Mouse (Mus musculus) heart, postnatal 0 days (tissue): ENCODE measurements around the gene Acbd3. TPM values are rescaled to one million over a fixed set of nuclear protein-coding genes. Genes with fewer than 3 reads are reported as not detected.

Experiments used
- ATAC-seq: fragments of 200-750 bp; cut with Nextera tagmentation; 2 replicates; pipeline ENCODE4 v1.8.0; 2017; ENCODE audit warnings: low read depth, moderate number of reproducible peaks, moderate library complexity; ENCODE audit not compliant: insufficient read depth
- DNase-seq: peaks from one replicate; pipeline ENCODE4 v3.0.0-alpha.2; 2016; ENCODE audit warnings: low spot score
- H3K27ac ChIP-seq: fragments of 300-500 bp; sonication (generic); 2 replicates; pipeline ENCODE4 v1.5.1; 2014; ENCODE audit warnings: low read depth, mild to moderate bottlenecking
- H3K27me3 ChIP-seq: fragments of 300-500 bp; sonication (generic); 2 replicates; pipeline ENCODE4 v1.6.1; 2014; ENCODE audit warnings: low read length, mixed read lengths; ENCODE audit not compliant: control insufficient read depth, insufficient read depth
- H3K36me3 ChIP-seq: fragments of 300-500 bp; sonication (generic); replicated peaks from 2 replicates; pipeline ENCODE4 v1.6.1; 2014; ENCODE audit warnings: low read length, mixed read lengths; ENCODE audit not compliant: control insufficient read depth, insufficient read depth
- H3K4me1 ChIP-seq: fragments of 300-500 bp; sonication (generic); 2 replicates; pipeline ENCODE4 v1.6.1; 2014; ENCODE audit warnings: antibody characterized with exemption; ENCODE audit not compliant: control insufficient read depth, insufficient read depth
- H3K4me2 ChIP-seq: fragments of 300-500 bp; sonication (generic); 2 replicates; pipeline ENCODE4 v1.6.1; 2014; ENCODE audit warnings: low read depth, mild to moderate bottlenecking, low read length, moderate library complexity
- H3K4me3 ChIP-seq: fragments of 300-500 bp; sonication (generic); 2 replicates; pipeline ENCODE4 v1.5.1; 2014; ENCODE audit warnings: low read depth, low read length
- H3K9ac ChIP-seq: fragments of 300-500 bp; sonication (generic); replicated peaks from 2 replicates; pipeline ENCODE4 v1.6.1; 2014; ENCODE audit warnings: low read depth, low read length, mixed read lengths
- H3K9me3 ChIP-seq: fragments of 300-500 bp; sonication (generic); replicated peaks from 2 replicates; pipeline ENCODE4 v1.6.1; 2016; ENCODE audit warnings: low read length; ENCODE audit not compliant: control insufficient read depth
- CTCF ChIP-seq: IDR thresholded peaks from 2 replicates; pipeline ENCODE4 v1.5.1; 2016; ENCODE audit warnings: antibody characterized with exemption, control low read depth, low read depth
- EP300 ChIP-seq: IDR thresholded peaks from 2 replicates; pipeline ENCODE4 v1.6.1; 2016; ENCODE audit warnings: antibody characterized with exemption, low read depth
- WGBS: fragments of 180-500 bp; shearing (Covaris S2); extraction: QIAGEN DNeasy Blood & Tissue Kit; methylation state at CpG from one replicate; pipeline ENCODE4 v1.1.7; 2014; 5-methylcytosine and 5-hydroxymethylcytosine counted together
- polyA plus RNA-seq: library from polyadenylated mRNA; unstranded; fragments of >200 nt; fragmentation: Nextera tagmentation; extraction: Ambion mirVana; gene quantifications from 2 replicates; pipeline ENCODE4 v1.2.1, GENCODE M21; 2015
- total RNA-seq: library from RNA; depleted of rRNA; stranded (reverse); fragments of >200 nt; gene quantifications from 2 replicates; pipeline ENCODE4 v1.2.3, GENCODE M21; 2014; ENCODE audit warnings: low replicate concordance; rRNA removed

Acbd3 gene
- total RNA-seq (21.7 and 26.4 TPM in 2 replicates), polyA plus RNA-seq (13.2 and 13.5 TPM in 2 replicates)

GRCm38 (mm10) chr1:180725704-180726179, at the start of gene Acbd3:
Acbd3 (plus strand) TSS chr1:180726043.
- no peaks in the 10 kb centered on the region for H3K27me3 ChIP-seq
- peak; percentile 91 for DNase-seq
- H3K36me3 ChIP-seq: no peaks in the 10 kb centered on the region
- TF ChIP-seq CTCF (no peak), EP300 (no peak)
- H3K9ac ChIP-seq: peak within 1 kb of the TSS; percentile 92
- ATAC-seq: peak; percentile 97
- peaks cover 27% of the 10 kb centered on the region for H3K4me1 ChIP-seq
- peak within 1 kb of the TSS; percentile 82 for H3K4me3 ChIP-seq
- 0% methylated on average over 47 of the region's 52 CpGs for WGBS
- peak within 1 kb of the TSS; percentile 83 for H3K4me2 ChIP-seq
- no peaks in the 10 kb centered on the region for H3K9me3 ChIP-seq
- peak within 1 kb of the TSS; percentile 93 for H3K27ac ChIP-seq

DNA sequence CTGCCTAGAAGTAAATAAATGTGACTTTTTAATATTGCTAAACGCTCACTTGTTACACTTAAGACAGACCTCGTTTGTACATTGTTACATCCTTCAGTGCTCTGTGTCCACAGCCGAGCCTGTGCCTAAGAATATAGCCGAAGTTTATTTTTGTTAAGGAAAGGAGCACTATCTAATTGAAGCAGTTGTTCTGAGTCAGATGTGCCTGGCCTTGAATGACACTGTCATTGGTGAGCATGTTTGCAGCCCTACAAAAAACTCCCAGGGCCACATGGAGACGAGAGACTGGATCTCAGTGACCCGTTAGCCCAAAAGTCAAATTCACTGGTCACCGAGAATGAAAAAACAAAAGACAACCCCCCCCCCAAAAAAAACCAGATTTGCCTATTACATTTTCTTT, 34.6 kb upstream of the Acbd3 start:
- no peak for TF ChIP-seq CTCF
- no peak for TF ChIP-seq EP300

DNA sequence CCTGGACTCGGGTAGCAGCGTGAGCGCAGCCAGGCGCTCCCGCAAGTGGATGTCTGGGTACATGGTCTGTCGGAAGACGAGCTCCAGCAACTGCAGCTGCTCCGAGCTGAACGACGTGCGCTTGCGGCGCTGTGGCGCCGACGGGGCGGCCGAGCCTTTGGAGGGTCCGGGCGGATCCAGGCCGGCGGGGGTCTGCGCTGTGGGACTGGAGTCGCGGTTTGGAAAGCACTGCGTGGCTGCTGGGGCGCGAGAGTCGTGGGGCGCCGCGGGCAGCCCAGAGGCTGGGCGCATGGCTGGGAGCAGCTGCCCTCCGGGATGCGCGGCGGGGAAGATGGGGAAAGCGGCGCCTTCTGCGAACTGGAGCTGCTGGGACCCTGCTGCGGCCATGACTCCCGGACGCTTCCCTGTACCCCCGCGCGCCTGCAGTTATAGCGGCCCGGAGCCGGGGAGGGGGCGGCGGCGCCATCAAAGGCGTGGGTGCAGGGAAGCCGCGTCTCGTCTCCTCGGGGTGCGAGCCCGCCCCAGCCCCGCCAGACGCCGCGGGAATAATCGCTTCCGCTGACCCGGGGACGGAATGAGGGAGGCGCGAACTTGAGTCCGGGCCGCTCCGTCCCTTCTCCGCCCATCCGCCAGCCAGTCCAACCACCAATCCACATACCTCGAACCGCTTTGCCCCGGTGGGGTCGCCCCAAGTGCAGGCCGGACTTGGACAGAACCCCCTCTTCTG, 29.1 kb upstream of the Acbd3 start, which contains the start of gene Mixl1:
Gene Mixl1, minus strand, starts transcription at position 409 of the 727 bp plus-strand sequence.
- Histone ChIP-seq H3K4me1 (0 out of 2 replicates have a peak, but pooled peaks cover 7% of the 10 kb centered on the region), H3K4me3 (peak within 1 kb of the TSS; percentile 49), H3K9ac (no peak within 1 kb of the TSS), H3K9me3 (no peaks in the 10 kb centered on the region), H3K27me3 (peaks cover 39% of the 10 kb centered on the region), H3K36me3 (peaks cover 9% of the 10 kb centered on the region; the same call in 1 of the 2 replicates), H3K27ac (no peak within 1 kb of the TSS), H3K4me2 (peak within 1 kb of the TSS; percentile 65)
- ATAC-seq (no peak), DNase-seq (no peak)
- WGBS: under 1% methylated on average over 70 of the region's 79 CpGs
- no peak for TF ChIP-seq CTCF
- TF ChIP-seq EP300: no peak

More for the DNA sequence above, 34.6 kb upstream of the Acbd3 start:
- Histone ChIP-seq H3K27ac (no peak overlapping the region), H3K4me3 (no peak overlapping the region), H3K4me2 (no peak overlapping the region), H3K9me3 (no peaks in the 10 kb centered on the region), H3K9ac (no peak overlapping the region), H3K27me3 (peaks cover 19% of the 10 kb centered on the region), H3K4me1 (no peaks in the 10 kb centered on the region), H3K36me3 (peaks cover 46% of the 10 kb centered on the region)
- ATAC-seq (no peak), DNase-seq (no peak)
- WGBS: 80% methylated on average over 7 of the region's 7 CpGs

DNA sequence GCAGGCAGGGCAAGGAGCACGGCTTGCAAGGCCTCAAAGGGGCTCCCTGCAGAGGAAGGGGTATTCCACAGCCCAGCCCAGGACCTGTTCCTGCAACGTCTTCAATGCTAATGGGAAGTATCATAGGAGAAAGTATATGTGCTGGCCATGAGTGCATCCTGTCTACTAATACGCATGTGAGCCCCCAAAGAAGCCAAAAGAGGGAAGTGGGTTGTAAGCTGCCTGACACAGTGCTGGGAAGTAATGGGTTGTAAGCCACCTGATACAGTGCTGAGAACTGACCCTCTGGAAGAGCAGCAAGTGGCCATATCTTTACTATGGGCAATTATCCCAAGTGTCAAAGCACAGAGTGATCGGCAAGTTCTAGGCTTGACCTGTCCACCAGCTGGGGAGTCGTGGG, 27.8 kb upstream of the Acbd3 start:
- Histone ChIP-seq H3K9ac (no peak overlapping the region), H3K27ac (no peak overlapping the region), H3K4me1 (0 out of 2 replicates have a peak, but pooled peaks cover 7% of the 10 kb centered on the region), H3K4me2 (no peak overlapping the region), H3K36me3 (no peaks in the 10 kb centered on the region), H3K9me3 (no peaks in the 10 kb centered on the region), H3K27me3 (peaks cover 39% of the 10 kb centered on the region), H3K4me3 (no peak overlapping the region)
- WGBS: 70% methylated on average over 5 of the region's 5 CpGs
- DNase-seq: no peak
- no peak for ATAC-seq
- no peak for TF ChIP-seq CTCF
- TF ChIP-seq EP300: no peak

DNA sequence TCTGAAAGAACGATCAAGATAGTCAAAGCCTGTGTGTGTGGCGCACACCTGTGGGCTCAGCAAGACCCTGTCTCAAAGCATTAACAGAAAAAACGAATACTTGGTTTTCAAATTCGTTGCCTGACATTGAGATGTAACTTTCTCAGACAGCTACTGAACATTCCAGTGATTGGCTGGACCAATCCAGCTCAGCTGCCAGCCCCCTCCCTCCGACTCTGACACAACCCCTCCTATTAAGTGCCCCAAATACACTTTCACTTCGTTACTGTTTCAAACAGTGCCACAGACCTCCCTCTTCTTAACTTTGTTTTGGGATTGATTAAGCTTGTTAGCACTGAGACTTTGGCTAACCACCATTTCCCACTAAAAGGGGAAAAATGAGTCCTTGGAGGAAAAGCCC, 22.4 kb upstream of the Acbd3 start:
- no peaks in the 10 kb centered on the region for H3K36me3 ChIP-seq
- H3K4me1 ChIP-seq: no peaks in the 10 kb centered on the region
- TF ChIP-seq CTCF (no peak), EP300 (no peak)
- DNase-seq (peak; percentile 38), ATAC-seq (peak; percentile 47; the same call in 1 of the 2 replicates)
- no peaks in the 10 kb centered on the region for H3K9me3 ChIP-seq
- no peak overlapping the region for H3K9ac ChIP-seq
- WGBS: 25% methylated on average over 6 of the region's 6 CpGs
- H3K4me2 ChIP-seq: peak overlapping the region; percentile 57
- peak overlapping the region; percentile 35 for H3K4me3 ChIP-seq
- H3K27me3 ChIP-seq: no peaks in the 10 kb centered on the region
- peak overlapping the region; percentile 36; the same call in 1 of the 2 replicates for H3K27ac ChIP-seq
